Mouse (Mus musculus) T-helper 17 cell (primary cell): ENCODE measurements around the gene Rnf144b.

Source experiments
- in situ Hi-C, 2 experiments: fragments of 300-600 bp; cut with MboI, MseI; formaldehyde crosslinking; loops; 1 replicate in 1 of 2; 2 replicates in 1 of 2; pipeline ENCODE4 v1.15.1; 2025; ENCODE audit warnings: high pct_unique_total_duplicates in 2 of 2

Rnf144b gene

GRCm38 (mm10) chr13:47215815-47216585 lies 93.5 kb downstream of the Rnf144b start:
- in situ Hi-C loops: no loop called here

- in situ Hi-C loops: no loop called here
Measured at GRCm38 (mm10) chr13:47217107-47217571, 94.7 kb downstream of the Rnf144b start.

- in situ Hi-C loops: no loop called here
Measured at GRCm38 (mm10) chr13:47218351-47218750, 95.9 kb downstream of the Rnf144b start.

- in situ Hi-C loops: no loop called here
Measured at GRCm38 (mm10) chr13:47220426-47220825, 98.0 kb downstream of the Rnf144b start.

GRCm38 (mm10) chr13:47223576-47224538 lies 101.4 kb downstream of the Rnf144b start:
- in situ Hi-C loops: no loop called here

GRCm38 (mm10) chr13:47224648-47225323 lies 102.3 kb downstream of the Rnf144b start:
- in situ Hi-C loops: no loop called here

GRCm38 (mm10) chr13:47225324-47225697 lies 102.9 kb downstream of the Rnf144b start:
- in situ Hi-C loops: no loop called here

GRCm38 (mm10) chr13:47225802-47226201 lies 103.3 kb downstream of the Rnf144b start:
- in situ Hi-C loops: no loop called here

- in situ Hi-C loops: no loop called here
Measured at GRCm38 (mm10) chr13:47226521-47226920, 104.1 kb downstream of the Rnf144b start.

GRCm38 (mm10) chr13:47228201-47228600 lies 105.7 kb downstream of the Rnf144b start:
- in situ Hi-C loops: no loop called here

GRCm38 (mm10) chr13:47228626-47229190 lies 106.3 kb downstream of the Rnf144b start:
- in situ Hi-C loops: no loop called here

GRCm38 (mm10) chr13:47232163-47232562 lies 109.7 kb downstream of the Rnf144b start:
- in situ Hi-C loops: no loop called here

GRCm38 (mm10) chr13:47237376-47237775 lies 114.9 kb downstream of the Rnf144b start:
- in situ Hi-C loops: no loop called here

GRCm38 (mm10) chr13:47238131-47238530 lies 115.7 kb downstream of the Rnf144b start:
- in situ Hi-C loops: no loop called here

- in situ Hi-C loops: no loop called here
Measured at GRCm38 (mm10) chr13:47243569-47243968, 121.1 kb downstream of the Rnf144b start.

- in situ Hi-C loops: no loop called here
Measured at GRCm38 (mm10) chr13:47244771-47245170, 122.3 kb downstream of the Rnf144b start.

- in situ Hi-C loops: no loop called here
Measured at GRCm38 (mm10) chr13:47246459-47246858, 124.0 kb downstream of the Rnf144b start.

- in situ Hi-C loops: no loop called here
Measured at GRCm38 (mm10) chr13:47247156-47247800, 124.8 kb downstream of the Rnf144b start.

- in situ Hi-C loops: no loop called here
Measured at GRCm38 (mm10) chr13:47248289-47249010, 126.0 kb downstream of the Rnf144b start.

GRCm38 (mm10) chr13:47250615-47251014 lies 128.2 kb downstream of the Rnf144b start:
- in situ Hi-C loops: no loop called here
